Mouse (Mus musculus) hindbrain, embryonic 15.5 days (tissue): ENCODE measurements around the gene Pde3a. TPM values are rescaled to one million over a fixed set of nuclear protein-coding genes. Genes with fewer than 3 reads are reported as not detected.

ENCODE experiments used
- ATAC-seq: fragments of 200-750 bp; cut with Nextera tagmentation; 2 replicates; pipeline ENCODE4 v1.8.0; 2017; ENCODE audit warnings: low read depth, moderate number of reproducible peaks, moderate TSS enrichment; ENCODE audit not compliant: low FRiP score
- H3K27ac ChIP-seq: fragments of 300-500 bp; sonication (generic); replicated peaks from 2 replicates; pipeline ENCODE4 v1.5.1; 2015; ENCODE audit warnings: mild to moderate bottlenecking, inconsistent platforms
- H3K27me3 ChIP-seq: fragments of 300-500 bp; sonication (generic); 2 replicates; pipeline ENCODE4 v1.6.1; 2015; ENCODE audit warnings: control low read depth, inconsistent platforms
- H3K36me3 ChIP-seq: fragments of 300-500 bp; sonication (generic); 2 replicates; pipeline ENCODE4 v1.6.1; 2015; ENCODE audit warnings: control low read depth, inconsistent platforms
- H3K4me1 ChIP-seq: fragments of 300-500 bp; sonication (generic); replicated peaks from 2 replicates; pipeline ENCODE4 v1.6.1; 2015; ENCODE audit warnings: control low read depth, inconsistent platforms
- H3K4me2 ChIP-seq: fragments of 300-500 bp; sonication (generic); 2 replicates; pipeline ENCODE4 v1.6.1; 2015; ENCODE audit warnings: moderate library complexity, mild to moderate bottlenecking, inconsistent platforms
- H3K4me3 ChIP-seq: fragments of 300-500 bp; sonication (generic); 2 replicates; pipeline ENCODE4 v1.5.1; 2015; ENCODE audit warnings: mild to moderate bottlenecking, inconsistent platforms
- H3K9ac ChIP-seq: fragments of 300-500 bp; sonication (generic); 2 replicates; pipeline ENCODE4 v1.6.1; 2015; ENCODE audit warnings: inconsistent platforms
- H3K9me3 ChIP-seq: fragments of 300-500 bp; sonication (generic); 2 replicates; pipeline ENCODE4 v1.6.1; 2016; ENCODE audit warnings: control low read depth, inconsistent platforms
- WGBS: fragments of 180-500 bp; shearing (Covaris S2); methylation state at CpG from one replicate; pipeline ENCODE4 v1.1.7; 2015; 5-methylcytosine and 5-hydroxymethylcytosine counted together
- polyA plus RNA-seq: library from polyadenylated mRNA; unstranded; fragments of >200 nt; fragmentation: Nextera tagmentation; extraction: Ambion mirVana; gene quantifications from 2 replicates; pipeline ENCODE4 v1.2.1, GENCODE M21; 2015

Gene Pde3a
- polyA plus RNA-seq, 1 experiment from 2014 or later = 2.5 TPM

DNA sequence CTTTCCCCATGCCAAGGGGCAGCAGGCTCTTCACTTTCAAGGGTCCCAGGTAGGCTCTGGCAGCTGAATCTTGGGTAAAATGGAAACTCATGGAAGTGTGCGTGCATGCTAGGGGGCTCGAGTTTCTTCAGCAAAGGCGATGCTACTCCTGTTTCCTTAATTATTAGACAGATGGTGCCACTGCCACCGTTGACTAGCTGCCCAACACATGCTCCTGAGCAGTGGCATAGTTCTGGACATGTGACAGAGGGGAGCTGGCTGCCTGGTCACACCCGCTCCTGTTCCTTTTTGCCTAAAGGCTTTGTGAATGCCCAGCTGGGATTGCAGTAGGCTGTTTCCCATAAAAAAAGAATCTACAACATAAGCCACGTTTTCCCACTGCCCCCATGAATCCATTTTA lies 2.7 kb upstream of the Pde3a start:
- 49% methylated on average over 6 of the region's 6 CpGs for WGBS
- no peak overlapping the region for H3K4me2 ChIP-seq
- peaks cover 15% of the 10 kb centered on the region; the same call in 1 of the 2 replicates for H3K4me1 ChIP-seq
- H3K27me3 ChIP-seq = peaks cover 6% of the 10 kb centered on the region; the same call in 1 of the 2 replicates
- ATAC-seq = no peak
- H3K4me3 ChIP-seq = no peak overlapping the region
- no peak overlapping the region for H3K27ac ChIP-seq
- no peak overlapping the region for H3K9ac ChIP-seq
- H3K36me3 ChIP-seq = no peaks in the 10 kb centered on the region
- H3K9me3 ChIP-seq = no peaks in the 10 kb centered on the region

DNA sequence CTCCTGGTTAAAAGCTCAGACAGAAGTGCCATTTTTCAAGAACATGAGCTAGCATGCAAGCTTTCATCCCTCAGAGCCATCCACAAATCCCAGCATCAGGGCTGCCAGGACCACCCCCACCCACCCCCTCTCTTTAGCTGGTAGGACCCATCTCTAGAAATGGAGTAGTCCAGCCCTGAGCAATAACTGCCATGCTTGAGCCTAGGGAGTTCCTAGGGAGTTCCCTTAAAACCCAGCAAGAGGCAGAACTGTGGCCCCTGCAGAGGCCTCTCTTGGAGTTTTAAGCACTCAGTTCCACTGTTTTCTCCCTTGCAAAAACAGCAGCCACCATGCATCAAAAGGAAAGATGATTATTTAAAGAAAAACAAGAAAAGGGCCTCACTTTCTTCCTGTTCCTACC lies 988 bp upstream of the Pde3a start:
- no peak for ATAC-seq
- H3K27ac ChIP-seq = no peak overlapping the region
- peak overlapping the region; percentile 19 for H3K4me3 ChIP-seq
- no peaks in the 10 kb centered on the region for H3K36me3 ChIP-seq
- H3K4me1 ChIP-seq = peaks cover 15% of the 10 kb centered on the region; the same call in 1 of the 2 replicates
- no peaks in the 10 kb centered on the region for H3K9me3 ChIP-seq
- no peak overlapping the region for H3K9ac ChIP-seq
- H3K27me3 ChIP-seq = peaks cover 9% of the 10 kb centered on the region; the same call in 1 of the 2 replicates
- H3K4me2 ChIP-seq = peak overlapping the region; percentile 98

DNA sequence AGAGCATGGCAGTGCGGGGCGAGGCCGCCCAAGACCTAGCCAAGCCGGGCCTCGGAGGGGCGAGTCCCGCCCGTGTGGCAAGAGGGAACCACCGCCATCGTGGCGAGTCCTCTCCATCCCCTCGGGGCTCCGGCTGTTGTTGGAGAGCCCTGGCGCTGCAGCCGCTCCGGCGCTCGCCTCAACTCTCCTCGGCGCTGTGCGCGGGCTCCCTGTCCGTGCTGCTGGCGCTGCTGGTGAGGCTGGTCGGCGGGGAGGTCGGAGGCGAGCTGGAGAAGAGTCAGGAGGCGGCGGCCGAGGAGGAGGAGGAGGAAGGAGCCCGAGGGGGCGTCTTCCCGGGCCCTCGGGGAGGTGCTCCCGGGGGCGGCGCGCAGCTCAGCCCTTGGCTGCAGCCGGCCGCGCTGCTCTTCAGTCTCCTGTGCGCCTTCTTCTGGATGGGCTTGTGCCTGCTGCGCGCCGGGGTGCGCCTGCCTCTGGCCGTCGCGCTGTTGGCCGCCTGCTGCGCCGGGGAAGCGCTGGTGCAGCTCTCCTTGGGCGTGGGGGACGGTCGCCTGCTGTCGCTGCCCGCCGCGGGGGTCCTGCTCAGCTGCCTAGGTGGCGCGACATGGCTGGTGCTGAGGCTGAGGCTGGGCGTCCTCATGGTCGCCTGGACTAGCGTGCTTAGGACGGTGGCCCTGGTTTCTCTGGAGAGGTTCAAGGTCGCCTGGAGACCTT lies 671 bp downstream of the Pde3a start:
- Histone ChIP-seq H3K27ac (peak overlapping the region; percentile 38), H3K9me3 (no peaks in the 10 kb centered on the region), H3K4me3 (peak overlapping the region; percentile 54), H3K9ac (peak overlapping the region; percentile 57), H3K27me3 (peaks cover 9% of the 10 kb centered on the region; the same call in 1 of the 2 replicates), H3K4me1 (peaks cover 15% of the 10 kb centered on the region; the same call in 1 of the 2 replicates), H3K36me3 (no peaks in the 10 kb centered on the region), H3K4me2 (peak overlapping the region; percentile 98)
- ATAC-seq = peak; percentile 86
- under 1% methylated on average over 63 of the region's 68 CpGs for WGBS

GRCm38 (mm10) chr6:141250296-141250629 lies 1.2 kb downstream of the Pde3a start:
- Histone ChIP-seq H3K27me3 (peaks cover 9% of the 10 kb centered on the region; the same call in 1 of the 2 replicates), H3K4me1 (peaks cover 15% of the 10 kb centered on the region; the same call in 1 of the 2 replicates), H3K27ac (no peak overlapping the region), H3K4me2 (peak overlapping the region; percentile 98), H3K9ac (peak overlapping the region; percentile 57), H3K4me3 (peak overlapping the region; percentile 54), H3K36me3 (no peaks in the 10 kb centered on the region), H3K9me3 (no peaks in the 10 kb centered on the region)
- WGBS = 2% methylated on average over 22 of the region's 22 CpGs
- ATAC-seq = no peak

GRCm38 (mm10) chr6:141250984-141251383 lies 1.9 kb downstream of the Pde3a start:
- 54% methylated on average over 6 of the region's 6 CpGs for WGBS
- H3K36me3 ChIP-seq = no peaks in the 10 kb centered on the region
- H3K27ac ChIP-seq = no peak overlapping the region
- H3K4me1 ChIP-seq = peaks cover 15% of the 10 kb centered on the region; the same call in 1 of the 2 replicates
- peak overlapping the region; percentile 98 for H3K4me2 ChIP-seq
- peak overlapping the region; percentile 54 for H3K4me3 ChIP-seq
- ATAC-seq = no peak
- no peak overlapping the region for H3K9ac ChIP-seq
- peaks cover 9% of the 10 kb centered on the region; the same call in 1 of the 2 replicates for H3K27me3 ChIP-seq
- H3K9me3 ChIP-seq = no peaks in the 10 kb centered on the region

DNA sequence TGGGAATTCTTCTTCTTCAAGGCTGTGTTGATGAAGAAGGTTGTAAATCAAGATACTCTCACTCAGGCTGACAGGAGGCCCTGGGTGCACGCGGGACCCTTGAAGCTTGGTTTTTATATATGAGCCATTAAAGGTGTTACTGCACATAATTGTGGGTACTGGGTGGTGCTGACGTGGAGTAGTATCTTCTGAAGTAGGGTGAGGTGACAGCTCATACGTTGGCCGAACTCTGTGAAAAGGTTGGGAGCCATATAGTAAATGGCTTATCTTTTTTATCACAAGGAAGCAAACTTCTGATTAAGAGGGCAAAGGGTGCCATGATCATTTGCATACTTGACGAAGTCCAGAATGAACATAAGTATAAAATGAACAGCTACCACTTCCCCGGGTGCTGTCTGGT lies 3.5 kb downstream of the Pde3a start:
- Histone ChIP-seq H3K27ac (no peak overlapping the region), H3K4me3 (no peak overlapping the region), H3K9ac (no peak overlapping the region), H3K9me3 (no peaks in the 10 kb centered on the region), H3K27me3 (peaks cover 9% of the 10 kb centered on the region; the same call in 1 of the 2 replicates), H3K4me1 (peaks cover 10% of the 10 kb centered on the region; the same call in 1 of the 2 replicates), H3K36me3 (no peaks in the 10 kb centered on the region), H3K4me2 (0 out of 2 replicates have a peak overlapping the region, but pooled peaks have one; percentile 13)
- no peak for ATAC-seq
- WGBS = 92% methylated on average over 7 of the region's 7 CpGs

DNA sequence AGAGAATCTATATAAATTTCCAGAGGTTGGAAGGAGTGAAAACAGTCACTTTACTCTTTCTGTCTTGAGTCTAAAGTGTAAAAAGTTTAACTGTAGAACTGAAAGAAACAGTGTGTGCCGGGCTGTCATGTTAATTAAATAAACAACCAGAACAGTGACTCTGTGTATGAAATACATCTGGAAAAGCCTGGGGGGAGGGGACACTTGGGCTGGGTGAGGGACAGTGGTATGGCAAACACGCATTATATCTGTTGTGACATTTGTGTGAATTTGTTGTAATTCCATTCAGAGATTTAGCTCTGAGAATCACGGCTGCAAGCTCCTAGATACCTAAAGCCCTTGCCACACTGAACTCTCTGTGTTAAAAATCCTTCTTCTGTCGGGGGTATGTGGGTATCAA lies 5.9 kb downstream of the Pde3a start:
- Histone ChIP-seq H3K4me2 (no peak overlapping the region), H3K27ac (no peak overlapping the region), H3K9ac (no peak overlapping the region), H3K36me3 (no peaks in the 10 kb centered on the region), H3K27me3 (peaks cover 9% of the 10 kb centered on the region; the same call in 1 of the 2 replicates), H3K4me3 (no peak overlapping the region), H3K4me1 (peaks cover 5% of the 10 kb centered on the region; the same call in 1 of the 2 replicates), H3K9me3 (no peaks in the 10 kb centered on the region)
- WGBS = 65% methylated on average over 4 of the region's 4 CpGs
- ATAC-seq = no peak

DNA sequence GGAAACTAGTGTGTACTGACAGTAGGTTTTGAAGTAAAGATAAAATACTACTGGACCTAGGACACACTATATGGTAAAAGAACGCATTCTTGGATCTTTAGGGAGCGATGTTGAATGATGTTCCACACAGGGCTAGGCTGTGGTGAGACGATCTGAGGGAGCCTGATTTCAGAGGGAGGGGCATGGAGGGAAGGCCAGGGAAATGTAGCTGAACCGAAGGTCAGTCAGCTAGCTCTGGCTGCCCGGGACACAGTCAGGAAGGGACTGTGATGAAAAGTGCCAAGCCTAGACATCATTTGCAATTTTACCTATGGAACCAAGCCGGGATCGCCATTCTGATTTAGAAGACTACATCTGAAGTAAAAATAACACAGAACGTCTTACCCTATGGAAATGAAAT lies 7.8 kb downstream of the Pde3a start:
- no peaks in the 10 kb centered on the region for H3K27me3 ChIP-seq
- 72% methylated on average over 8 of the region's 8 CpGs for WGBS
- no peak overlapping the region for H3K27ac ChIP-seq
- no peak overlapping the region for H3K4me3 ChIP-seq
- H3K36me3 ChIP-seq = no peaks in the 10 kb centered on the region
- no peaks in the 10 kb centered on the region for H3K9me3 ChIP-seq
- no peak overlapping the region for H3K9ac ChIP-seq
- no peaks in the 10 kb centered on the region for H3K4me1 ChIP-seq
- no peak for ATAC-seq
- H3K4me2 ChIP-seq = no peak overlapping the region

DNA sequence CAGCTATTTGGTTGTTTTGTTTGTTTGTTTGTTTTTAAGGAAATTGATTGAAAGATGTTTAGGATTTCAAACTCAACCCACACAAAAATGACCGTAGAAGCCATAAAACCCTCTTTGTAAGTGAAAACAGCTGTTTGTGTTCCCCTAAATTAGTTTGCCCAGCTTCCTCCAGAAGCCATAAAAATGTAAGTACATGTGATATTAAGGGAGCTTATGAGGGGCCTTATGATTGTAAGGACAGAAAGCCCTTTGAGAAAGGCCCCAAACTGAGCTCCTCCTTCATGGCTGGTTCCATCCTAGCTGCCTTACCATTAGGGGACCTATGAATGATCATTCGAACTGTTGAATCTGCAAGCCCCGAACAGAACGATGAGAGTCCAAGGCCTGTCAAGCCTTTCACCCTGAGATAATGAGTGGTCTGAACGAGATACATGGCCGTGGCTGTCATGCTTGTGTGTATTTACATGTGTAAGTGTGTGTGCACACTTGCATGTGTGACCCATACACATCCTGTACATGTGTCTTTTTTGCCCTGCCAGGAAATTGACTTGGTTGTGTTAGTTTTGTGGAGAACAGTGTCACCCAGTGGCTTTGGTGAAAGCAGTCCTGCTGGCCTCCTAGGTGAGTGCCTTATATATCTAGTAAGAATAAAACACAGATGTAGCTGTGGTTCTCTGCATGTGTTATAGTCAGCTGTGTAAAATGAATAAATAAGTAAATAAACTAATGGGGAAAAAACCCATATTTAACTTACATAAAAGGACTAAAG lies 8.5 kb downstream of the Pde3a start:
- Histone ChIP-seq H3K9me3 (no peaks in the 10 kb centered on the region), H3K4me2 (no peak overlapping the region), H3K36me3 (no peaks in the 10 kb centered on the region), H3K4me1 (no peaks in the 10 kb centered on the region), H3K27ac (no peak overlapping the region), H3K4me3 (no peak overlapping the region), H3K9ac (no peak overlapping the region), H3K27me3 (no peaks in the 10 kb centered on the region)
- 89% methylated on average over 6 of the region's 6 CpGs for WGBS
- no peak for ATAC-seq

- Histone ChIP-seq H3K27ac (no peak overlapping the region), H3K4me1 (no peaks in the 10 kb centered on the region), H3K27me3 (no peaks in the 10 kb centered on the region), H3K9ac (no peak overlapping the region), H3K4me2 (no peak overlapping the region), H3K9me3 (no peaks in the 10 kb centered on the region), H3K36me3 (no peaks in the 10 kb centered on the region), H3K4me3 (no peak overlapping the region)
- 87% methylated on average over 4 of the region's 4 CpGs for WGBS
- no peak for ATAC-seq
Measured at GRCm38 (mm10) chr6:141265257-141265656, 16.2 kb downstream of the Pde3a start.

GRCm38 (mm10) chr6:141267888-141268570 lies 19.0 kb downstream of the Pde3a start:
- 88% methylated on average over 11 of the region's 11 CpGs for WGBS
- H3K4me1 ChIP-seq = no peaks in the 10 kb centered on the region
- no peaks in the 10 kb centered on the region for H3K9me3 ChIP-seq
- H3K9ac ChIP-seq = no peak overlapping the region
- H3K27ac ChIP-seq = no peak overlapping the region
- no peaks in the 10 kb centered on the region for H3K36me3 ChIP-seq
- ATAC-seq = no peak
- H3K4me3 ChIP-seq = no peak overlapping the region
- no peaks in the 10 kb centered on the region for H3K27me3 ChIP-seq
- H3K4me2 ChIP-seq = no peak overlapping the region

DNA sequence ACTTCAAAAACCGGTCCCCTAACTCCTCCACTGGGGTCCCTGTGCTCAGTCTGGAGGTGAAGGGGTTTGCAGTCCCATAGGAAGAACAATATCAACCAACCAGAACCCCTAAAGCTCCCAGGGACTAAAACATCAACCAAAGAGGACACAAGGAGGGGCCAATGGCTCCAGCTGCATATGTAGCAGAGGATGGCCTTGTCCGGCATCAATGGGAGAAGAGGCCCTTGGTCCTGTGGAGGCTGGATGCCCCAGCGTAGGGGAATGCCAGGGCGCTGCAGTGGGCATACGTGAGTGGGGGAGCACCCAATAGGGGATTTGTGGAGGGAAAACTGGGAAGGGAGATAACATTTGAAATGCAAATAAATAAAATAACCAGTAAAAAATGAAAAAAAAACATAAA lies 19.8 kb downstream of the Pde3a start:
- Histone ChIP-seq H3K4me1 (no peaks in the 10 kb centered on the region), H3K4me3 (no peak overlapping the region), H3K9me3 (no peaks in the 10 kb centered on the region), H3K9ac (no peak overlapping the region), H3K27ac (no peak overlapping the region), H3K4me2 (no peak overlapping the region), H3K27me3 (no peaks in the 10 kb centered on the region), H3K36me3 (no peaks in the 10 kb centered on the region)
- WGBS = 91% methylated on average over 5 of the region's 5 CpGs
- ATAC-seq = no peak
